Mouse (Mus musculus) thymus, postnatal 36 days (tissue): ENCODE measurements around the gene Atox1.

Source experiments
- DNase-seq, 2 experiments: peaks; one replicate each; pipeline ENCODE4 v3.0.0; 2022; ENCODE audit warnings: mixed read lengths in 2 of 2

The Atox1 gene

DNA sequence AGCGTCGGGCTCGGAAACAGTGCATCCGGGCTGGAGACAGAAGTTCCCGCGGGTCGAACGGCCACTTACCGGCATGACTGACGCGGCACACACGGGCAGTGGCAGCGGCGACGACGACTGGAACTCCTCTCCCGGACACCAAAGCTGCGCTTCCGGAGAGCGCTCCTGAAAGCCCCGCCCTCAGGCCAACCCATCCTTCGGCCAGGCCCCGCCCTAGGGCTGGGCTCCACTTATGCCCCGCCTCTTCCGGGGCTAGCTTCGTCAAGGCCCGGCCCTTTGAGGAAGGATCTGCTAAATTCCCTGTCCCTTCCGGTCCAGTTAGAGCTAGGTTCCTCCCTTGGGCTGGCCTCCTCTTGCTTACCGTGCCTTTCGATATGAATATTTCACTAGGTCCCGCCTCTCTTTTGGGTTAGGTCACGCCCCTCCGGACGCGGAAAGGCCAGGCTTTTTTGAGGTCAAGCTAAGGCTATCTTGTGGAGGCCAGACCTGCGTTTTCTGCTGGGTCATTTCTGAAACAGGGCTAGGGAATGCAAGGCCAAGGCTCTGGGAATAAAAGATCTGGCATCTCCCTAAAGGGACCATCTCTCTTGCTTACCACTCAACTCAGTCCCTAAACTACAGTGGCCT is at the start of gene Atox1:
Atox1 (minus strand) TSS at position 221 of the 627 bp plus-strand sequence.
- peak; percentile 87 to 92 for DNase-seq

DNA sequence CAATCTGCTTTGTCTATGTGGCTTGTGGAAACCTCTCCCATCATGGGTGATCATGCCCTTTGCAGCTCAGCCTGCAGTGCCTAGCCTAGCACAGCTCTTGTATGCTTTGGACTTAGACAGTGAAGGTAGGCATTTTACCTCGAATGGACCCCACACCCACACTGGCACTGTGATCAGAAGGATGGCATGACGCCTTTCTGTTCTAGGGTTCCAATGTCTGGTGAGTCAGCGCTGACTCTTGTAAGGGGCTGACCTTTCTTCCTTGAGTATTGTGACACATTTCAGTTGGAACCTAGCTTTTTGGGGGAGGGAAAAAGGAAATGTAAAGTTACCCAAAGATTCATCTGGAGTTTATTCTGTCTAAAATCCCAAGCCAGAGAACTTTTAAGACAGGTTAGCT is 44.4 kb upstream of the Atox1 start:
- DNase-seq = no peak

DNA sequence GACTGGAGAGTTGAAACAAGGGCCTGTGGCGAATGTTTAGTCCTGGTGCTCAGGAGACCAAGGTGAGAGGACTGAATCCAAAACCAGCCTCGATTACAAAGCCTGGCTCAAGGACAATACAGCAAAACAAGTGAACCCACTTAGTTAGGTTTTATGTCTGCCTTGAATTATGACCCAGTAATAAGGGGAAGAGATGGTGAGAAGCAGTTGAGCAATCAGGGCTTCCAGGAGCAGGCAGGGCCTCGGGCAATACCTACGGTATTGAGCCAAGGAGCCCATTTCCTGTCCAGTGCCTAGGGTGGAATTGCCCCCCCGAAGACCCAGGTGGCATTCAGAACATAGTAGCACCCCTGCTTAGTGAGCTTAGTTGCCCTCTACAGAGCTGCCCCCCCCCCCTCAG is 41.8 kb upstream of the Atox1 start:
- DNase-seq = no peak

DNA sequence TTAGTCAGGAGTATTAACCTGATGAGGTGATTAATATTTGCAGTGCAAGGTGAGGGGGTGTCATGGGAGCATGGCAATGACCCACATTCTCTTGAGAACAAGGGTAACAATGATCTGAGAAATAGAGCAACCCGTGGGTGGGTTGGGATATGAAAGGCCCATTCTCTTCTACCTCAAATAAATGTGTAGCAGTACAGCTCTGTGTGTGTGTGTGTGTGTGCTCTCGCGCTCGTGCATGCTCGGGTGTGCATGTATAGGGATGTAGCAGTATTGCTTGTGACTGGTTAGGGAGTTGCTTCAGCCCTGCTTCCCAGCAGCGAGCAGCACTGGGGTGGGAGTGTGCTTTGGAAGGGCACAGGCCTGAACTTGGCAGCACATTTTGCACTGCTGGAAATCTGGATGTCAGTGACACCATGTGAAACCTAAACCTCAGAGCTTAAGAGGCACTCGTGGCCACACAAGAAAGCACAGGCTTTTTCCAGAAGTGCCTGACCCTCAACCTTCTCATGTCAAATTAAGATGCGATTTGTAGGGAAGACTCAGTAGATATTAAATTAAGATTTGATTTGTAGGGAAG is 41.0 kb upstream of the Atox1 start:
- no peak for DNase-seq

DNA sequence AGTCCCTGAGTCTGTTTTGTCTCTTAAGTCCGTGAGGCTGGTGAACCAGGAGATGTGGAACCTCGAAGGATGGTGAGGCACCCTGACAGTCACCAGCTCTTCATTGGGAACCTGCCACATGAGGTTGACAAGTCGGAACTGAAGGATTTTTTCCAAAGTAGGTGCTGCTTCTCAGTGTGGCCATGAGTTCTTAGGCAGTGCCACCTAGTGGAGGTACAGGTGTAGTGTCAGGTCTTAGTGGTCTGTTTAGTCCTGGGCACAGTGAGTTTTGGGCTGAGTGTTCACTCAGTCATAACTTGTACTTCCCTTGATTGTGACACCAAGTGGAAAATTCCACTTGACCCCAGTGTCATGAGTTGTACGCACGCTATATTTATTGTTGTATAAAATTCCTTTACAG is 36.8 kb upstream of the Atox1 start:
- peak in 1 of 2 experiments; percentile 28 for DNase-seq

DNA sequence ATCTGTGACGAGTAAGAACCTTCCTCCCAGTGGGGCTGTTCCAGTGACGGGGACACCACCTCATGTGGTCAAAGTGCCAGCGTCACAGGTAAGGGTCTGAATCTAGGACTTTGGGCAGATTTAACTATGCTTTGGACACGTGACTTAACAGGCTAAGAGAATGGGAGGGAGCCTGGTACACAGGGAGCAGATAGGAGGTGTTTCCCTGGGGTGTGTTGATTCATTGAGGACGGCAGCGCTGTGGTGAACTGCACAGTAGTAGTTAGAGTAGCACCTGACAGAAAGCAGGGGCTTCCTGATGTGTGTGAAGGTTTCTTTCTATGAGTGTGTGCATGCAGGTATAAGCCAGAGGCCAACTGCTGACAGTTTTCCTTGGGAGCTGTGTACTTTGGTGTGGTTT is 35.1 kb upstream of the Atox1 start:
- DNase-seq = no peak

DNA sequence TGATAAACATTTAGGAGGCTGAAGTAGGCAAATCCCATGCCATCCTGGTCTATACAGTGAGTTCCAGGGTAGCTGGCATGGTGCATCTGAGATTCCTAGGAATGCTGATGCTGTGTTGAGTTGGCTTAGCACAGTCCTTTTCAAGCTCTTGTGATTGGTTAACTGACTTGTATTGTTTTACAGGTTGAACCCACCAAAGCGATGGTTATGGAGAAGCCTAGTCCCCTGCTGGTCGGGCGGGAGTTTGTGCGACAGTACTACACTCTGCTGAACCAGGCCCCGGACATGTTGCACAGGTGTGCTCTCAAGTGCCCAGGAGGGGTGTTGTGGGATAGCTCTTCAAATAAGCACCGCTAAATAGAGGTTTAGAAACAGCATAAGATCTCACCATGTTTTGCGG is 24.4 kb upstream of the Atox1 start:
- DNase-seq = no peak

DNA sequence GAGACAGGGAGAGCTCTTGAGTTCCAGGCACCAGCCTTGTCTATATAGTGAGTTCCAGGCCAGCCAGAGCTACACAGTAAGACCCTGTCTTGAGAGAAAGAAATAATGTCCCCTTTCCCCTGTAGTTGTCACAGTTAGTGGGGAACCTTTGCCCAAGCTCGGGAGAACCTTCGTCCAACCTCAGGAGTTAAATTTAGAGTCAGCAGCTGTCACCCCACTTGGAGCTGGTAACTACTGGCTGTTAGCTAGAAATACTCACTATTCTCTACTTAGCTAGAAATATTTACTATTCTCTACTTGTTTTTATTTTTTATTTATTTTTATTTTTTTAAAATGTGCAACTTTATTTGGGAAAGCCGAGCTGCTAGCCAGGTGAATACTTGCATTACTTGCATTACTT is 12.2 kb upstream of the Atox1 start:
- no peak for DNase-seq

DNA sequence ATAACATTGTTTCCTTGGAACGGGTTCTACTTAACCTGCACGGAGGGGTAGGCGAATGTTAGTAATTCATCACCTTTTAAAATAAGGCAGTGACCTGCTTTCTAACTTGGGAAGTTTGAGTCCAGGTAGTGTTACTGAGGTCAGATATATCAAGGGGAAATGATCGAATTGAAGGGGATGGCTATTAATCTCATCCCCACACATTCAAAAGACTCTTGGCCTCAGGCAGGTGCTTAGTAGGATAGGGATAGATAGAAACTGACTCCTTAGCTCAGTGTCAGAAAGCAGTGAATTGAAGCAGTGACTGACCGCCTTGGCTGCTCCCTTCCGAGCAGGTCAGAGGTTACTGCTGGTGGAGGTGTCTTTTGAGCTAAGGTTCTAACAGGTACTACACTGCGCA is 10.4 kb upstream of the Atox1 start:
- DNase-seq = no peak

DNA sequence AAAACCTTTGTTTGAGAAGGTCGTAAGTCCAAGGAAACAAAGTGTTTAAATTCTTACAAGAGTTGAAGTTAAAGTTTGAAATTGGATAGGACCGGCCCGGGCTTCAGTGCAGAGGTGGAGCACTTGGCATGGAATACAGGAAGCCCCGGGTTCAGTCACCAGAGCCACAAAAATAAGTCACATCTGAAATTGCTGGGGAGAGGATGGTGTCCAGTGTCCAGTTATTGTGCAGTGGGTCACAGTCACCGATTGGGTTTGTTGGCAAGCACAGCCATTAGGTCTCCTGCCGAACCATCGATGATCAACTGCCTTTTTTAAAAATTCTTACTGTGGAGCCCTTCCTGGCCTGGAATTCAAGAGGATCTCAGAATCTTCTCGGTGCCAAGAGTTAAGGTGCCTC is 9.7 kb upstream of the Atox1 start:
- DNase-seq = no peak

DNA sequence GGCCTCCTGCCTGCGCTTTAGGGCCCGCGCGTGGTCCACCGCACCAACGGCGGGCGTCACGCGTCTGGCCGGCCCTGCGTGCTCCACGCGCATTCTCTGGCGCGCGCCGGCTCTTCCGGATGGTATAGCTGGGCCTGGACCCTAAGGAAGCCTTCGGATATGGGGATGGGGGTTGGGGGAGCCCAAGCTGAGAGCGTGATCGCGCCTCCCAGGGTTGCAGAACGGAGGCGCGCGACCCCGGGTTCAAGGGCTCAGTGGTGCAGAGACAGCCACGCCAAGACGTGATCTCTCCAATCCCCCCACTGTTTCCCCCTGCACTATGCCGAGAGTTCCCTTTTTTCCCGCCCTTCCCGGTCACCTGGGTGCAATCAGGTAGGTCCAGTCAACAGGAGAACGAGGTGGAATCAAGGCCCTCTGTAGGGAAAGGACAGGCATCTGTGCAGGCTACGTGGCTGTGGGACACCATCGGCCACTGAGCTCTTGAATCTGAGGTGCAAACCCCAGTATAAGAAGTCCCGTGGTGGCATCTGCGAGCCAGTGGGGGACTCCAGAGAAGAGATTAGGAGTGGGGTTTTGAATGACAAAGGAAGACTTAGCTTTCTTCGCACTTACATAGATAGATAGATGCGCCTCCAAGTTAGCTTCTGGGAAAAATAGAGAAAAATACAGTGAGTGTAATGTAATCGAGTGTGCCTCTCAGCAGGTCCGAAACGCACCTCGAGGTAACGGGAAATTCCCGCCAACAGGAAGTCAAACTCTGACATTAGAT is 9.1 kb upstream of the Atox1 start:
- DNase-seq = peak in 1 of 2 experiments; percentile 28

DNA sequence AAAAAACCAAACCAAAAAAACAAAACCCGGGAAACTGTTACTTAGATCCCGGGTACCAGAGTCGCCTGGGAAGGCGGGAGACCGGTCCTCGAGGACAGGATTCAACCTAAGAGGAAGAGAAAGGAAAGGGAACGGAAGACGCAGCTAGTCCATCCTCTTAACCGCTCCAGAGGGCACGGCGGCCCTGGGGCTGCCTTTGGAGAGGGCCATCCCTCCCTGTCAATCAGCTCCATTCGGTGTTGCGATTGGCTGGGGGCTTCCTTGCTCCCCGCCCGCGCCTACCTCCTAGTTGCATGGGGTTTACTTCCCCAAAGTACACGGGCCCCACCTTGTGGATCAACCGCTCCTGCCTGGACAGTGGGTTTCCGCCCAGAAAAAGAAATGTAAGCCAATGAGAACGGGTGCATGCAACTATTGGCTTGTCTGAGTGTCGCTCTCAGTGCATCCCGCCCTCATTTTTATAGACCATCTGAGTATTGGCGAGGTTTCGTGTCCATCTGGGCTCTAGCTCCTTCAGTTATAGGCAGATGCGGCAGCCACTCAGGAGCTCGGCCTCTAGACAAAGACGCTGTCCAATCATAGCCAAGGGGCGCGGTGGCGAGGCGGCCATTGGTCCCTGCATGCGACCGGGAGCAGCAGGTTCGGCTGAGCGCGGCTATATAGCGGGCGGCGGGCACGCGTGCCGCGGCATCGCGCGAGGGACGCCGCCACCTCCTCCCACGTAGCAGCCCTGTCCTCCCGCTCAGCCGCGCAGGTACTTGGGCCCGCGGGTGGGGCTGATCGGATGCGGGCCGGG is 8.2 kb upstream of the Atox1 start, which contains the start of gene G3bp1:
G3bp1 (plus strand) TSS at position 638 of the 796 bp plus-strand sequence.
- DNase-seq = peak; percentile 99 to 100

DNA sequence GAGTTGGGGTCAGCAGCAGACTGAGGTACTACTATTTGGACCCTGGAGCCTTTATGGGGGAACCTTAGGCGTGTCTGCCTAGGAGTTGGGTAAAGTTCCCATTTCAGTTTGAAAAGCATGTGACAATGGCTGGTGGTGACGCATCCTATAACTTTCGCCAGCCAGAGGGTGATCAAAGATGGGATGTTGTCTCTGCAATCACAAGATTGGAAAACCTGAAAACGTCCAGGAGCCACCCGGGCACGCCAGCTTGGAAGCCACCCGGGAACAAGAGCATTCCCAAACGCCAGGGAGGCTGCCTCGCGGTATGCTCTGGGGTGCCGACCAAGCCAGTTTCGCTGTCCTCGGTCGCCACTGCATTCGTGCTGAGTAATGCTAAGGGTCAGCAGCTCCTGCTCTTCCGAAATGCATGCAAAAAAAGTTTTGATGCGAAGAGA is 7.6 kb upstream of the Atox1 start:
- no peak for DNase-seq

DNA sequence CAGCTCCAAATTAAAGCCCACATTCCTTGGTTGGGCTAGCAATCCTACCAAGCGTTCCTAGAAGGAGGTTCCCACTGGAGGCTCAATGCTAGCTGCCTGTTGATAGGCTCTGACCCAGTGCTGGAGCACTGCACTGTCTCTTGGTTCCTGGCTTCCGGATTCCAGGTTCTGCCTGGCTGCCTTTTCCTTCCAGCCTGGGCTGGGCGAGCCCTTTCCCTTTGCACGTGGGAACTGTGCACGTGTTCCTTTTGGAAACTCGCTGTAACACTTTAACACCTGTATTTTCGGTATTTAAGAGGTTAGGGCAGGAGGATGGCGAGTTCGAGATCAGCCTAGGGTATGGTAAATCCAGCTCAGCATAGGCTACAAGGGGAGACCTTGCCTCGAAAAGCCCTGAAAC is 7.0 kb upstream of the Atox1 start:
- DNase-seq = peak in 1 of 2 experiments; percentile 18

DNA sequence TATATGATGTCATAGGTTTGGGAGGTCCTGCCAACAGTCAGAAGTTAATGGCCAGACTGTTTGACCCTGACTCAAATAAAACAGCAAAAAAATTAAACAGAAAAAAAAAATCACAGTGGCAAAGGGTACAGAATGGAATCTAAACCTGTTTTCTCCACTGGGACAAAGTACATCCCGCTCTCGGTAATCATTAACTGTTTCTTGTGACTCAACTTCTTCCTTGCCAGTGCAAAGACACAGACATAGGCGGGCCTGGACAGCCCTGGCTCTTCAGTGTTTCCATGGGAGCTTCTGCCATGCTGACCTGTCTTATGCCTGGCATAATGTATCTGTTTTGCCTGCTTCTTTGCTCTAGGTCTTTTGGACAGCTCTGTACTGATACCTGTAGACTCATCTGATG is 4.1 kb upstream of the Atox1 start:
- DNase-seq = no peak

DNA sequence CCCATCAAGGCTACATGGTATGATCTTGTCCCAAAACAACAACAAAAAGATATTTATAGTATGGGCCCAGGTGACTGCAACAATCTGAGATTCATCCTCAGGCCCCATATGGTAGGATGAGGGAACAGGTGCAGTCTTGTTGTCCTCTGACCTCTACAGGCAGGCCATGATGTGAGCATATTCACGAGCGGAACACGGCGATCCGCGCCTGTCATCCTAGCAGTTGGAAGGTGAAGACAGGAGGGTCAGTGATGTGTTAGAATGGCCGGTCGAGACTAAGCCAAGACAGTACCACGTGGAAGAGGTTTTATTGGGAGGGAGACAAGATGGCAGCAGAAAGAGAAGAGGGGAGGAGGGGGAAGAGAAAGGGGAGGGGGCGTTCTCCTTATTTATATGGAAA is 3.7 kb upstream of the Atox1 start:
- DNase-seq = no peak

DNA sequence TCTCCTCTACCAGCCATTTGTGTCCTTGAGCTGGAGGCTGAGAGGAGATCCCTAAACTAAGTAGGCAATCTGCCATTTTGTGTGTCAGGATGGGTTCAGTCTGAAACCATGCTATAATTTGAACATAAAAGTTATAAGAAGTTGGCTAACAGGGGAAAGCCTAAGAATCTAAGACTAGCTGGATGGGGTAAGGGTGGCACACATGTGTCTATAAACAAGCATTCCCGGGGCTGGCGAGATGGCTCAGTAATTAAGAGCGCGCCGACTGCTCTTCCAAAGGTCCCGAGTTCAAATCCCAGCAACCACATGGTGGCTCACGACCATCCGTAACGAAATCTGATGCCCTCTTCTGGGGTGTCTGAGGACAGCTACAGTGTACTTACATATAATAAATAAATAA is 1.1 kb upstream of the Atox1 start:
- no peak for DNase-seq

DNA sequence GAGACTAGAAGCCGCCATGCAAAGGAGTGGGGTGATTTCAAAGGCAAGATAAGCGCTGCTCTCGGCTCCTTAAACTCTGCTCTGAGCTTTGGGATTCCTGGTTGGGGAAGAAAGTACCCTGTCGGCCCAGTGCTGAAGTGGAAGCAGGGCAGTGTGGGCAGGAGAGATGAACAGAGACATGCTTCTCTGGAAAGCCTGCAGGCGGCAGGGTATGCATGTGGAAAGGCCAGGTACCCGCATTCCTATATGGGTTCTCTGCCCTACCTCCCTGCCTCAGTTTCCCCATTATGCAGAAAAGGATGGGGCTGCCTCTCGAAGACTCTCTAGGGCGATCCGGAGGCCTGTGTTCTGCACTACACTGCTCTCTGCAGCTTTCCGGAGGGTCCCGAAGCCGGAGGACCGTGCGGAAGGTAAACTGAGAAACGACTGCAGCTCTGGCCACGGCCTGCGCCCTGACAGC is 450 bp downstream of the Atox1 start:
- DNase-seq = no peak

DNA sequence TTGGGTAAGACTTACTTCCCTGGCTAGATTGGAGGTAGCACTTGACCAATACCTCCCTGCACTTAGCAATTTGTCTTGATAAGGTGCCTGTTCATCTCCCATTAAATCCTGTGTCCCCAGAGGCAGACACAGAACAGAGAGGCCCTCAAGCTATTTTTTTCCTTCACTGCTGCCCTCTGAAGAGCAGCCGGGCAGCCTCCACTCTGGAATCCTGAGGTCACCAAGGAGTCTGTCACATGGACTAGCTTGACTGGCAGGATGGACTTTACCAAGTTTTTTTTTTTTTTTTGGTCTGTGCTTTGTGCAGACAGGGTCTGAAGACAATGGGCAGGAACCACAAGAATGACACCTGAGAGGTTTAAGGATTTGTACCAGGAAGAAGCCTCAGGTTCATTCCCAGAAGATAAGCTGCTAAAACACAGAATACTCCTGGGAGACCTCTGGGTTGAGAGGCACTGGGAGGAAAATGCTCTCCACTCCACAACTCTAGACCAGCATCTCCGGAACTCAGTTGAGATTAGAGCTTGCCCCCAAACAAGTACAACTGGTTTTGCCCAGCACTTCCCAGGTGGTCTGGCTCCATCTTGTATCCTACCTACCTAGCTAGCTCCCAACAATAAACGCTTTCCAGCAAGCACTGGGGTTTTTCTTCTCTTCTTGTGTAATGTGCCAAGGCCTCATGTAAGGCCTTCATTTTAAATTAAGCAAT is 1.0 kb downstream of the Atox1 start:
- no peak for DNase-seq

DNA sequence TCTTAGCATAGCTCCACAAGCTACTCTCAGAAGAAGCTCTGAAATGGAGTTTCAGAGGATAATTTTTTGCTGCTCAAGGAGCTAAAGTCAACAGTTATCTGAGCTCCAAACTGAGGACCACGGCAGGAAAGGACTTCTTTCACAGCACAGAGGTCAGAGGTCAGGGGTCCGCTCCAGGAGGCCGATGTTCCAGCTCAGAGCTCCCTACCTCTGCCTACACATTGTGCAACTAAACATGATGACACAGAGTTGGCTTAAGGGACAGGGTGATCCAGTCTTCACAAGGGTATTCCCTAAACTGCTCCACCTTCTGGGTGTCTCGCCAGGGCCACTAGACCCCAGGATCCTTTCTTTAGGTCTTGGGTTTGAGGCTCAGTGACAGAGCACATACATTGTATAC is 2.5 kb downstream of the Atox1 start:
- DNase-seq = no peak

DNA sequence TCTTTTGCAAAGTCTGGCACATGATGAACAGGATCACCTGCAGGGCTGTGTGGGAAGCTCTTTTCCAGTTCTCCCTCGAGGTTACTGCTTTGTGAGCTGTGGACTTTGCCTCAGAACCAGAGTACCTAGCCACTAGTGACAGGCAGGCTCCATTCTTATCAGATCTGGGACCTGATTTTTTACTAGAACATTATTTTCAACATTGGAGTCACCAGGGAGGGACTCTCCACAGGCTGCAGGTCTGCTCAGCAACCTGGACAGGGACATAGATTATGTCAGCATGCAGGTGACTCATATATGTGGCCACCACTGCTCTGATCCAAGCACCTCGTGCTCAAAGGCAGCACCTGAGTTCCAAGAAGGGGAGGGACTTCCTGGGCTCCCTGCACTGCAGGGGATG is 5.9 kb downstream of the Atox1 start:
- no peak for DNase-seq

DNA sequence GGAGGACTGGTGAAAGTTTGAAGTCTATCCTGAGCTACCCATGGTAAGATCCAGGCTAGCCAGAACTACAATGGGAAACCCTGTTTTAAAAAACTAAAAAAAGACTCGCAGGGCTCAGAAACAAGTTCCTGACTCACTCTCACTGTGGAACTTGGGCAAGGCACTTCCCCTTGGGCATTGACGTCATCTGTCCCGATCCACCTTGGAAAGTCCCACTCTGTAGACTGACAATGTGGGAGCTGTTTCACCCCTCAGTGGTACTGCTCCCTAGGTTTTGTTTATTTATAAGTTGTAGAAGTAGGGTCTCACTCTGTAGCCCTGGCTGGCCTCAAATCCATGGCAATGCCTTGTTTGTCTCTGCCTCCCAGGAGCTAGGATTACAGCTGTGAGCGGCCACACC is 7.4 kb downstream of the Atox1 start:
- no peak for DNase-seq

DNA sequence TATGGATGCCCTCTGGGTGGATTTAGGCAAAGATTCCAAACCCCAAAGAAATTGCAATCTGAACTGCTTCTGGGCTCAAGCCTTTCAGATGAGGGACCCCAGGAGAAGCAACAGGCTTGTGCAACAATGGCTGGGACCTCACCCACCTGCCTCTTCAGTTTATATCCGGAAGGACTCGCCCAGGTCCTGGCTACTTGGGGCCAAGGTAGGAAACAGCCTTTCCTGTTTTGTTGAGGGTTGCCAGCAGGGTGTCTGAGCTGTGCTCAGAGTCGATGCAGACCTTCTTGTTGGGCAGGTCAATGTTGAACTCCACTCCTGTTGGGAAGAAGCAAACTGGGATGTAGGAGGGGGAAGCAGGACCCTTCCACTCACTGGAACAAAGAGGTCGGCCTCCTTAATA is 10.7 kb downstream of the Atox1 start:
- no peak for DNase-seq
